ENCODE assay signal across 15 mouse cellular contexts in genomic region chr7:144604735-144605134, GRCm38 (mm10).
"Had no signal": no experiment of that assay in that cellular context is flagged by ENCODE, and none has a peak within 500 bp of the region (broad histone marks: within the 10 kb centered on the region; RNA-seq: fewer than 3 reads in every experiment).

No protein-coding gene starts in this region.

- DNase-seq: kidney, adult 2 months; kidney, postnatal 14 days; liver, embryonic 13.5 days; liver, postnatal 0 days; retina, postnatal 1 day; right cerebral cortex, postnatal 4 days; thymus, adult 2 months; thymus, postnatal 25 days had no signal

- H3K4me2 ChIP-seq: intestine, embryonic 15.5 days; kidney, embryonic 15.5 days; liver, embryonic 13.5 days; midbrain, embryonic 11.5 days; midbrain, embryonic 15.5 days; neural tube, embryonic 13.5 days; stomach, embryonic 15.5 days had no signal

- H3K9me3 ChIP-seq: intestine, embryonic 15.5 days; kidney, embryonic 15.5 days; limb, embryonic 10.5 days; liver, embryonic 13.5 days; midbrain, embryonic 15.5 days; neural tube, embryonic 13.5 days; stomach, embryonic 15.5 days had no signal

- H3K4me1 ChIP-seq: liver, embryonic 13.5 days; midbrain, embryonic 15.5 days; stomach, embryonic 15.5 days had no signal

- H3K27me3 ChIP-seq: intestine, embryonic 15.5 days; kidney, embryonic 15.5 days; liver, embryonic 13.5 days; midbrain, embryonic 15.5 days; neural tube, embryonic 13.5 days; stomach, embryonic 15.5 days had no signal

- ATAC-seq: intestine, embryonic 15.5 days; liver, postnatal 0 days; midbrain, embryonic 15.5 days had no signal

- H3K9ac ChIP-seq: intestine, embryonic 15.5 days; kidney, embryonic 15.5 days; liver, embryonic 13.5 days; liver, postnatal 0 days; midbrain, embryonic 15.5 days; neural tube, embryonic 13.5 days; stomach, embryonic 15.5 days had no signal

- H3K36me3 ChIP-seq: intestine, embryonic 15.5 days; limb, embryonic 10.5 days; liver, embryonic 13.5 days; midbrain, embryonic 15.5 days; neural tube, embryonic 13.5 days; stomach, embryonic 15.5 days had no signal

- H3K27ac ChIP-seq: intestine, embryonic 15.5 days; kidney, embryonic 15.5 days; limb, embryonic 10.5 days; liver, embryonic 13.5 days; midbrain, embryonic 15.5 days; neural tube, embryonic 13.5 days; stomach, embryonic 15.5 days had no signal

- H3K4me3 ChIP-seq: intestine, embryonic 15.5 days; kidney, embryonic 15.5 days; limb, embryonic 10.5 days; liver, embryonic 13.5 days; midbrain, embryonic 15.5 days; neural tube, embryonic 13.5 days; stomach, embryonic 15.5 days had no signal
